ENCODE assay signal across 8 mouse cellular contexts in genomic region chr7:67443001-67443555, GRCm38 (mm10).
A peak's percentile ranks its signal among the peaks of the same experiment; 100 is the strongest.
DNase-seq lines count a peak whose midpoint lies in the region; ATAC-seq and TF ChIP-seq lines count a peak whose summit lies in the region.

No protein-coding gene starts in this region.

- 0 out of 2 replicates have a peak, but pooled peaks have one; percentile 21 for TF ChIP-seq CTCF in stomach, postnatal 0 days (IDR thresholded peaks at IDR 0.05; ENCODE audit: low read depth)

- no peak for TF ChIP-seq EP300 in stomach, postnatal 0 days (optimal IDR thresholded peaks at IDR 0.05)

- 24% methylated on average over 12 of the region's 12 CpGs for WGBS in heart, embryonic 14.5 days
- WGBS in embryonic facial prominence, embryonic 15.5 days = 25% methylated on average over 12 of the region's 12 CpGs
- 18% methylated on average over 12 of the region's 12 CpGs for WGBS in hindbrain, embryonic 15.5 days
- 34% methylated on average over 12 of the region's 12 CpGs for WGBS in midbrain, embryonic 11.5 days
- 11% methylated on average over 12 of the region's 12 CpGs for WGBS in stomach, postnatal 0 days

- peak overlapping the region; percentile 24 for H3K4me2 ChIP-seq in heart, embryonic 14.5 days (ENCODE audit: low read length)
- peak overlapping the region; percentile 29; the same call in 1 of the 2 replicates for H3K4me2 ChIP-seq in embryonic facial prominence, embryonic 15.5 days (replicated peaks)
- peak overlapping the region; percentile 33 for H3K4me2 ChIP-seq in hindbrain, embryonic 15.5 days
- H3K4me2 ChIP-seq in midbrain, embryonic 11.5 days = no peak overlapping the region; the same call in 1 of the 2 replicates
- peak overlapping the region; percentile 1; the same call in 1 of the 2 replicates for H3K4me2 ChIP-seq in stomach, postnatal 0 days (replicated peaks; ENCODE audit: low read depth)

- no peaks in the 10 kb centered on the region for H3K9me3 ChIP-seq in heart, embryonic 14.5 days (ENCODE audit: control insufficient read depth, low read length)
- H3K9me3 ChIP-seq in embryonic facial prominence, embryonic 15.5 days (replicated peaks) = no peaks in the 10 kb centered on the region
- H3K9me3 ChIP-seq in hindbrain, embryonic 15.5 days = no peaks in the 10 kb centered on the region
- no peaks in the 10 kb centered on the region for H3K9me3 ChIP-seq in midbrain, embryonic 11.5 days (ENCODE audit: control insufficient read depth, low read length)
- H3K9me3 ChIP-seq in stomach, postnatal 0 days (ENCODE audit: control insufficient read depth, low read length) = no peaks in the 10 kb centered on the region

- no peaks in the 10 kb centered on the region for H3K27me3 ChIP-seq in heart, embryonic 14.5 days (ENCODE audit: control insufficient read depth, insufficient read depth, low read length)
- H3K27me3 ChIP-seq in embryonic facial prominence, embryonic 15.5 days = no peaks in the 10 kb centered on the region
- H3K27me3 ChIP-seq in hindbrain, embryonic 15.5 days = 0 out of 2 replicates have a peak, but pooled peaks cover 2% of the 10 kb centered on the region
- no peaks in the 10 kb centered on the region for H3K27me3 ChIP-seq in midbrain, embryonic 11.5 days (ENCODE audit: control insufficient read depth, insufficient read depth, low read length)
- H3K27me3 ChIP-seq in stomach, postnatal 0 days (ENCODE audit: control insufficient read depth, insufficient read depth, low read length) = no peaks in the 10 kb centered on the region

- peak overlapping the region; percentile 45 to 78 for H3K27ac ChIP-seq in heart, embryonic 14.5 days (replicated peaks in 1 of 2; ENCODE audit: control insufficient read depth in 1 of 2, insufficient read depth in 1 of 2, low read depth in 2 of 2, low read length in 2 of 2)
- H3K27ac ChIP-seq in embryonic facial prominence, embryonic 15.5 days (replicated peaks) = peak overlapping the region; percentile 85
- H3K27ac ChIP-seq in hindbrain, embryonic 15.5 days (replicated peaks) = peak overlapping the region; percentile 78
- H3K27ac ChIP-seq in midbrain, embryonic 11.5 days (ENCODE audit: low read depth, low read length) = peak overlapping the region; percentile 11; the same call in 1 of the 2 replicates
- H3K27ac ChIP-seq in stomach, postnatal 0 days (replicated peaks) = peak overlapping the region; percentile 89

- peaks cover 46 to 58% of the 10 kb centered on the region in 2 experiments for H3K4me1 ChIP-seq in heart, embryonic 14.5 days (ENCODE audit: control insufficient read depth in 2 of 2, insufficient read depth in 2 of 2, low read length in 2 of 2)
- H3K4me1 ChIP-seq in embryonic facial prominence, embryonic 15.5 days = peaks cover 42% of the 10 kb centered on the region
- H3K4me1 ChIP-seq in hindbrain, embryonic 15.5 days (replicated peaks) = peaks cover 43% of the 10 kb centered on the region
- peaks cover 16% of the 10 kb centered on the region for H3K4me1 ChIP-seq in midbrain, embryonic 11.5 days (ENCODE audit: control insufficient read depth, insufficient read depth, low read length)
- H3K4me1 ChIP-seq in stomach, postnatal 0 days (replicated peaks; ENCODE audit: control insufficient read depth, insufficient read depth) = peaks cover 10% of the 10 kb centered on the region; the same call in 1 of the 2 replicates

- H3K9ac ChIP-seq in heart, embryonic 14.5 days (ENCODE audit: low read length) = peak overlapping the region; percentile 65
- H3K9ac ChIP-seq in embryonic facial prominence, embryonic 15.5 days = peak overlapping the region; percentile 6; the same call in 1 of the 2 replicates
- H3K9ac ChIP-seq in hindbrain, embryonic 15.5 days = peak overlapping the region; percentile 14
- peak overlapping the region; percentile 7; the same call in 1 of the 2 replicates for H3K9ac ChIP-seq in midbrain, embryonic 11.5 days (ENCODE audit: low read length)
- H3K9ac ChIP-seq in stomach, postnatal 0 days (ENCODE audit: low read length) = no peak overlapping the region

- H3K36me3 ChIP-seq in heart, embryonic 14.5 days (ENCODE audit: control insufficient read depth, insufficient read depth, low read length) = no peaks in the 10 kb centered on the region
- no peaks in the 10 kb centered on the region for H3K36me3 ChIP-seq in embryonic facial prominence, embryonic 15.5 days
- H3K36me3 ChIP-seq in hindbrain, embryonic 15.5 days = no peaks in the 10 kb centered on the region
- no peaks in the 10 kb centered on the region for H3K36me3 ChIP-seq in midbrain, embryonic 11.5 days (ENCODE audit: control insufficient read depth, insufficient read depth, low read length)
- H3K36me3 ChIP-seq in stomach, postnatal 0 days (ENCODE audit: control insufficient read depth, insufficient read depth, low read length) = no peaks in the 10 kb centered on the region

- no peak for DNase-seq in heart, adult 9 months (ENCODE audit: low spot score in 2 of 2)
- peak; percentile 18 for DNase-seq in adipocyte (ENCODE audit: low spot score)
- DNase-seq in midbrain, embryonic 11.5 days (ENCODE audit: low spot score, missing footprints) = peak; percentile 89
- DNase-seq in stomach, postnatal 0 days (ENCODE audit: low spot score) = no peak
- no peak for DNase-seq in kidney, postnatal 36 days

- no peak overlapping the region for H3K4me3 ChIP-seq in heart, embryonic 14.5 days (ENCODE audit: control insufficient read depth in 1 of 2, insufficient read depth in 1 of 2, low read depth in 1 of 2, low read length in 2 of 2)
- no peak overlapping the region for H3K4me3 ChIP-seq in embryonic facial prominence, embryonic 15.5 days (replicated peaks)
- no peak overlapping the region for H3K4me3 ChIP-seq in hindbrain, embryonic 15.5 days
- no peak overlapping the region for H3K4me3 ChIP-seq in midbrain, embryonic 11.5 days (ENCODE audit: low read depth, low read length)
- no peak overlapping the region for H3K4me3 ChIP-seq in stomach, postnatal 0 days (ENCODE audit: low read depth, low read length)

- no peak; the same call in 1 of the 2 replicates for ATAC-seq in heart, embryonic 14.5 days (ENCODE audit: insufficient number of reproducible peaks, insufficient read depth, low FRiP score, low read depth)
- ATAC-seq in embryonic facial prominence, embryonic 15.5 days (ENCODE audit: insufficient number of reproducible peaks, low FRiP score, low TSS enrichment, low read depth) = peak; percentile 45
- peak; percentile 60 for ATAC-seq in hindbrain, embryonic 15.5 days (ENCODE audit: low FRiP score, low read depth)
- no peak for ATAC-seq in midbrain, embryonic 11.5 days (ENCODE audit: low FRiP score)
- ATAC-seq in stomach, postnatal 0 days (ENCODE audit: low FRiP score, low TSS enrichment) = peak; percentile 71

Comparison
In these comparisons a context has a peak if more than half of its experiments do, and no peak if none do; other contexts are left out.
1. ATAC-seq: peak in embryonic facial prominence, embryonic 15.5 days (single experiment), hindbrain, embryonic 15.5 days (single experiment) and stomach, postnatal 0 days (single experiment); none in heart, embryonic 14.5 days (single experiment) and midbrain, embryonic 11.5 days (single experiment).
2. H3K27ac ChIP-seq: peak in every context shown above with its lines; median percentile 89 in stomach, postnatal 0 days; 85 in embryonic facial prominence, embryonic 15.5 days; 78 in hindbrain, embryonic 15.5 days; 62 in heart, embryonic 14.5 days; 11 in midbrain, embryonic 11.5 days.
3. DNase-seq: peak in adipocyte (single experiment) and midbrain, embryonic 11.5 days (single experiment); none in heart, adult 9 months (0 of 2), stomach, postnatal 0 days (single experiment) and kidney, postnatal 36 days (0 of 2).